Mouse (Mus musculus) lung, embryonic 16.5 days (tissue): Measurements from ENCODE around the gene Senp3. TPM values are rescaled to one million over a fixed set of nuclear protein-coding genes. Genes with fewer than 3 reads are reported as not detected.

ENCODE experiments used
- ATAC-seq: fragments of 200-750 bp; cut with Nextera tagmentation; 2 replicates; pipeline ENCODE4 v1.8.0; 2017; ENCODE audit warnings: low read depth, mild to moderate bottlenecking, moderate library complexity
- H3K27ac ChIP-seq: fragments of 300-500 bp; sonication (generic); 2 replicates; pipeline ENCODE4 v1.5.1; 2014; ENCODE audit warnings: mild to moderate bottlenecking, control low read depth, low read length
- H3K27me3 ChIP-seq: fragments of 300-500 bp; sonication (generic); 2 replicates; pipeline ENCODE4 v1.6.1; 2014; ENCODE audit warnings: low read depth, low read length, mixed read lengths; ENCODE audit not compliant: control insufficient read depth, insufficient read depth
- H3K36me3 ChIP-seq: fragments of 300-500 bp; sonication (generic); 2 replicates; pipeline ENCODE4 v1.6.1; 2014; ENCODE audit warnings: low read length; ENCODE audit not compliant: control insufficient read depth, insufficient read depth
- H3K4me1 ChIP-seq: fragments of 300-500 bp; sonication (generic); replicated peaks from 2 replicates; pipeline ENCODE4 v1.6.1; 2014; ENCODE audit warnings: low read length, mixed read lengths; ENCODE audit not compliant: control insufficient read depth, insufficient read depth
- H3K4me2 ChIP-seq: fragments of 300-500 bp; sonication (generic); 2 replicates; pipeline ENCODE4 v1.6.1; 2014; ENCODE audit warnings: low read depth, low read length, control low read depth
- H3K4me3 ChIP-seq: fragments of 300-500 bp; sonication (generic); 2 replicates; pipeline ENCODE4 v1.5.1; 2014; ENCODE audit warnings: mild to moderate bottlenecking, low read length, control low read depth
- H3K9ac ChIP-seq: fragments of 300-500 bp; sonication (generic); 2 replicates; pipeline ENCODE4 v1.6.1; 2014; ENCODE audit warnings: low read length, control low read depth
- H3K9me3 ChIP-seq: fragments of 300-500 bp; sonication (generic); 2 replicates; pipeline ENCODE4 v1.6.1; 2016; ENCODE audit warnings: low read length; ENCODE audit not compliant: control insufficient read depth
- WGBS: fragments of 180-500 bp; shearing (Covaris S2); extraction: QIAGEN DNeasy Blood & Tissue Kit; methylation state at CpG from one replicate; pipeline ENCODE4 v1.1.7; 2014; 5-methylcytosine and 5-hydroxymethylcytosine counted together
- polyA plus RNA-seq: library from polyadenylated mRNA; unstranded; fragments of >200 nt; fragmentation: Nextera tagmentation; extraction: Ambion mirVana; gene quantifications from 2 replicates; pipeline ENCODE4 v1.2.1, GENCODE M21; 2015

The Senp3 gene
- polyA plus RNA-seq, 1 experiment from 2014 or later = 69.3 TPM

- H3K27me3 ChIP-seq = no peaks in the 10 kb centered on the region
- H3K36me3 ChIP-seq = no peaks in the 10 kb centered on the region
- H3K4me2 ChIP-seq = no peak overlapping the region
- 90% methylated on average over 3 of the region's 3 CpGs for WGBS
- H3K4me3 ChIP-seq = no peak overlapping the region
- no peak for ATAC-seq
- H3K27ac ChIP-seq = no peak overlapping the region
- H3K9me3 ChIP-seq = no peaks in the 10 kb centered on the region
- no peak overlapping the region for H3K9ac ChIP-seq
- peaks cover 12% of the 10 kb centered on the region; the same call in 1 of the 2 replicates for H3K4me1 ChIP-seq
Measured at GRCm38 (mm10) chr11:69697396-69697795, 15.5 kb upstream of the Senp3 start.

- Histone ChIP-seq H3K9ac (peak within 1 kb of the TSS; percentile 92), H3K36me3 (no peaks in the 10 kb centered on the region), H3K4me2 (peak within 1 kb of the TSS; percentile 95), H3K4me1 (peaks cover 12% of the 10 kb centered on the region; the same call in 1 of the 2 replicates), H3K9me3 (no peaks in the 10 kb centered on the region), H3K27me3 (no peaks in the 10 kb centered on the region), H3K4me3 (peak within 1 kb of the TSS; percentile 67), H3K27ac (peak within 1 kb of the TSS; percentile 89)
- under 1% methylated on average over 38 of the region's 41 CpGs for WGBS
- peak; percentile 89 for ATAC-seq
Measured at GRCm38 (mm10) chr11:69695361-69696181, 13.7 kb upstream of the Senp3 start, which contains the start of the genes Tnfsf12 and Tnfsfm13. Gene Tnfsf12 (minus strand): TSS chr11:69695849. Gene Tnfsfm13 (minus strand): TSS chr11:69696098.

GRCm38 (mm10) chr11:69695046-69695360 lies 13.1 kb upstream of the Senp3 start:
- Histone ChIP-seq H3K4me2 (peak overlapping the region; percentile 95), H3K27ac (peak overlapping the region; percentile 89), H3K4me3 (peak overlapping the region; percentile 67), H3K36me3 (no peaks in the 10 kb centered on the region), H3K9me3 (no peaks in the 10 kb centered on the region), H3K4me1 (peaks cover 12% of the 10 kb centered on the region; the same call in 1 of the 2 replicates), H3K9ac (peak overlapping the region; percentile 92), H3K27me3 (no peaks in the 10 kb centered on the region)
- WGBS = 21% methylated on average over 6 of the region's 6 CpGs
- ATAC-seq = peak; percentile 29

- H3K9me3 ChIP-seq = no peaks in the 10 kb centered on the region
- no peak overlapping the region for H3K4me2 ChIP-seq
- H3K4me1 ChIP-seq = peaks cover 12% of the 10 kb centered on the region; the same call in 1 of the 2 replicates
- H3K36me3 ChIP-seq = no peaks in the 10 kb centered on the region
- H3K27me3 ChIP-seq = no peaks in the 10 kb centered on the region
- no peak overlapping the region for H3K4me3 ChIP-seq
- no peak overlapping the region for H3K27ac ChIP-seq
- no peak for ATAC-seq
- WGBS = 55% methylated on average over 11 of the region's 11 CpGs
- no peak overlapping the region for H3K9ac ChIP-seq
Measured at GRCm38 (mm10) chr11:69693421-69693965, 11.6 kb upstream of the Senp3 start.

GRCm38 (mm10) chr11:69692863-69693262 lies 11.0 kb upstream of the Senp3 start:
- Histone ChIP-seq H3K27ac (no peak overlapping the region), H3K36me3 (no peaks in the 10 kb centered on the region), H3K9me3 (no peaks in the 10 kb centered on the region), H3K4me2 (no peak overlapping the region), H3K27me3 (no peaks in the 10 kb centered on the region), H3K4me1 (peaks cover 12% of the 10 kb centered on the region; the same call in 1 of the 2 replicates), H3K4me3 (no peak overlapping the region), H3K9ac (no peak overlapping the region)
- 71% methylated on average over 6 of the region's 6 CpGs for WGBS
- ATAC-seq = no peak

GRCm38 (mm10) chr11:69692196-69692811 lies 10.4 kb upstream of the Senp3 start:
- ATAC-seq = no peak
- H3K27ac ChIP-seq = no peak overlapping the region
- WGBS = 64% methylated on average over 9 of the region's 9 CpGs

GRCm38 (mm10) chr11:69689891-69690290 lies 8.0 kb upstream of the Senp3 start:
- no peak overlapping the region for H3K27ac ChIP-seq
- H3K27me3 ChIP-seq = no peaks in the 10 kb centered on the region
- WGBS = 84% methylated on average over 1 of the region's 1 CpGs
- no peak overlapping the region for H3K4me3 ChIP-seq
- no peaks in the 10 kb centered on the region for H3K36me3 ChIP-seq
- H3K4me2 ChIP-seq = no peak overlapping the region
- ATAC-seq = no peak
- H3K9ac ChIP-seq = no peak overlapping the region
- H3K9me3 ChIP-seq = no peaks in the 10 kb centered on the region
- peaks cover 22% of the 10 kb centered on the region for H3K4me1 ChIP-seq

More at GRCm38 (mm10) chr11:69692196-69692811, 10.4 kb upstream of the Senp3 start:
- Histone ChIP-seq H3K4me3 (no peak overlapping the region), H3K4me1 (peaks cover 12% of the 10 kb centered on the region; the same call in 1 of the 2 replicates), H3K9me3 (no peaks in the 10 kb centered on the region), H3K36me3 (no peaks in the 10 kb centered on the region), H3K27me3 (no peaks in the 10 kb centered on the region), H3K4me2 (no peak overlapping the region), H3K9ac (no peak overlapping the region)

GRCm38 (mm10) chr11:69687061-69687460 lies 5.2 kb upstream of the Senp3 start:
- Histone ChIP-seq H3K27ac (peak overlapping the region; percentile 95; the same call in 1 of the 2 replicates), H3K9me3 (no peaks in the 10 kb centered on the region), H3K27me3 (no peaks in the 10 kb centered on the region), H3K4me2 (no peak overlapping the region), H3K36me3 (no peaks in the 10 kb centered on the region), H3K9ac (peak overlapping the region; percentile 50), H3K4me1 (peaks cover 33% of the 10 kb centered on the region), H3K4me3 (no peak overlapping the region)
- 58% methylated on average over 5 of the region's 5 CpGs for WGBS
- ATAC-seq = no peak

GRCm38 (mm10) chr11:69686377-69686776 lies 4.5 kb upstream of the Senp3 start:
- 0 out of 2 replicates have a peak, but pooled peaks have one; percentile 18 for ATAC-seq
- Histone ChIP-seq H3K36me3 (no peaks in the 10 kb centered on the region), H3K4me1 (peaks cover 33% of the 10 kb centered on the region), H3K4me2 (peak overlapping the region; percentile 24), H3K27me3 (no peaks in the 10 kb centered on the region), H3K9me3 (no peaks in the 10 kb centered on the region), H3K4me3 (0 out of 2 replicates have a peak overlapping the region, but pooled peaks have one; percentile 2), H3K27ac (peak overlapping the region; percentile 95), H3K9ac (peak overlapping the region; percentile 50)
- 4% methylated on average over 4 of the region's 4 CpGs for WGBS
